Mouse (Mus musculus) stomach, adult 2 months (tissue): Measurements from ENCODE around the gene Psmd5. TPM values are rescaled to one million over a fixed set of nuclear protein-coding genes. Genes with fewer than 3 reads are reported as not detected.

Source experiments
- polyA plus RNA-seq: library from polyadenylated mRNA; depleted of rRNA; stranded (reverse); fragments of >200 nt; gene quantifications from 2 replicates; pipeline ENCODE4 v1.2.3, GENCODE M21; 2012; rRNA removed

The Psmd5 gene
- 2.6 and 2.7 TPM in 2 replicates for polyA plus RNA-seq

GRCm38 (mm10) chr2:34874816-34875345, at the start of gene Psmd5:
Gene Psmd5 (minus strand): TSS chr2:34874968.

DNA sequence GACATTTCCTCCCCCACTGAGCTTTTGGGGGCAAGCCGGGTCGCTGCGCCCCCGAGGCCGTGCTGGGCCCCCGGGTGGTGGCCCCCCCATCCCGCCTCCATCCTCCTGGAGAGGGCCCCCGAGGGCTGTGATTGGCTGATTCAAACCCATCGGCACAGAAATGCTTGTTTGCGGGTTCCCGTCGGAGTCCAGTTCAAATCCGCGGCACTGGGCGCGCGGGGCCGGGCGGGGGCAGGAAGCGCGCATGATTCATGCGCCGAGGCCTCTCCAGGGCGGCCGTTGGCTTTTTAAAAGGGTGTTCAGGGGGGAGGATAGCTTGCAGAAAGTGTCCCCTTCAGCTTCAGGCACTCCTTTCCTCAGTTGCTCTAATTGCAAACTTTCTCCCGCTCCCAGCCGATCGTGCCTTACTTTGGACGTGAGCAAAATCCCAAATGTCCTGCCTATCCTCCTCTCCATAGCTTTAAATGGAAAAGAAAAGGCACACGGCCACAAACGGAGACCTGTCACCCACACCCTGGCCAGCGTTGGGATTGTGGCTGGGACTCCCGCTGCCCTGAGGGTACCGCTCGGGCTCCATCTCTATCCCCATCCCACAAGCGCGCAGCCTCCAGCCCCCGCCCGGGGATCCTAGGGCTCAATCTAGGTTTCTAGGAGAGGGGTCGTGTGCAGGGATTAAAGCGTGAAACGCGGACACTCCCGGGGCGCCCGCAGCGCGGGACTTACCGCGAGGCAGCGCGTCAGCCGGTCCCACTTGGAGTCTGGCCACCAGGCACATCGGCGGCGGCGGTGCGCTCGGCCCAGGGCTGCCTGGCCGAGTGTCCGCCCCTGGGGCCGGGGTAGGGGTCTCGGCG, 38.7 kb upstream of the Psmd5 start, which contains the start of gene Phf19:
Gene Phf19, minus strand, starts transcription at position 809 of the 851 bp plus-strand sequence.

DNA sequence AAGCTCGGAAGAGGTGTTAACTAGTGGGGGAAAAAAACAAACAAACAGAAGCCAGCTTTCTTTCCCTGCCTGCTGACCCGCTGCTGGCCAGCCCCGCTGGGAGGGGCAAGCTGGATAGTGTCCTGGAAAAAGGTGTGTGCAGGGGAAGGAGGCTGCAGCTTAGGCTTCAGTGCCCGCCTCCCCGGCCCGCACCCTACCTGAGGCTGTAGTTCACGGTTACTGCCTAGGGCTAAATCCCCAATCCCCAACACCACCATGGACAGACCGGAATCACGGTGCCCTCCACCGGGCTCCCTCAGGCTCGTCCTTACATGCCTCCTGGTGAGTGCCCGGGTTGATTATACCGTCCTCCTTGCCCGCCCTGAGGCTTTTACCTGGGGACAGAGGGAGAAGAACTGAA, 497 bp downstream of the Psmd5 start, which contains the start of gene Cutal:
Gene Cutal, plus strand, starts transcription at position 126 of the 400 bp plus-strand sequence.

DNA sequence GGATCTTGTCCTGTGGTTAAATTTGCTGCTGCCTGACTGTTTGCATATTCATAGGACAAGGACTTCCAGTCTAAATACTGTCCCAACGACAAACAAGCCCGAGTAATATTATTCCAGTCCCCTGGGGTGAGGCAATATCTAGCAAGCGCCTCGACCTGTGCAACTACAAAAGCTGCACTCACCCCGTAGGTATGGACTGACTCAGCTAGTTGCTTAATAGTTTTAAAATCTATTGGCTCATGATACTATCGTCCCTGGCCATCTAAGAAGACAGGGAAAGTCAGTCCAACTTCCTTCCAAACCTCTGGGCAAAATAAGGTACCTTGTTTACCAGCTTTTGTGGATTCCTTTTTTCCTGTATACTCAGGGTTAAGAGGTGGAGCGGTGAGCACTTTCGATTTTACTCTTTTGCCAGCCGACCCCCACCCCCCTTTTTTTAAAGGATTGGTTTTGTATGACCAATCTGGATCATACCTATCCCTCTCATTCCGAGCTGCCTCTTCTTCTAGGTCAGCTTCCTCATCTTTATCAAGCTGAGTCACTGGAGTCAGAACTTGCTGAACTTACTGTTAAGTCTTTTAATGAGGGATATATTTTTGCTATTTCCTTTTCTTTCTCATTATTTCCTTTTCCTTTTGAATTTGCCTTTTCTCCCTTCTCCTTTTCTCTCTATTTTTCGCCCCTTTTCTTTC, 41.9 kb downstream of the Psmd5 start, which contains the start of gene Gm34653:
Gene Gm34653, plus strand, starts transcription at position 242 of the 692 bp plus-strand sequence.

GRCm38 (mm10) chr2:34825827-34826459, 48.8 kb downstream of the Psmd5 start, which contains the start of gene Fbxw2:
Gene Fbxw2 (minus strand): TSS chr2:34826311.

Other genes starting within 250 kb of the Psmd5 start
- 4.2 and 4.5 TPM in 2 replicates for gene Gapvd1, start 119.7 kb downstream of the Psmd5 start, polyA plus RNA-seq
- gene Hspa5, start 103.0 kb downstream of the Psmd5 start, polyA plus RNA-seq = 387 and 439 TPM in 2 replicates
- 12.7 and 16.2 TPM in 2 replicates for gene Rabepk, start 75.1 kb downstream of the Psmd5 start, polyA plus RNA-seq
- 10.6 and 11.7 TPM in 2 replicates for gene Fbxw2, start 48.7 kb downstream of the Psmd5 start, polyA plus RNA-seq
- gene Gm34653, start 42.0 kb downstream of the Psmd5 start, polyA plus RNA-seq = not detected in 2 replicates
- gene Cutal, start 572 bp downstream of the Psmd5 start, polyA plus RNA-seq = 6.6 and 10.9 TPM in 2 replicates
- gene Phf19, start 39.1 kb upstream of the Psmd5 start, polyA plus RNA-seq = 0.53 and 0.58 TPM in 2 replicates
- gene Traf1, start 86.8 kb upstream of the Psmd5 start, polyA plus RNA-seq = 1.3 and 1.6 TPM in 2 replicates
- gene Hc, start 186.5 kb upstream of the Psmd5 start, polyA plus RNA-seq = not detected in 2 replicates
- 0.13 TPM in 1 of 2 replicates, not detected in the other for gene AI182371, start 226.6 kb upstream of the Psmd5 start, polyA plus RNA-seq
- 1.9 and 3.3 TPM in 2 replicates for gene Cntrl, start 234.5 kb upstream of the Psmd5 start, polyA plus RNA-seq